Mouse (Mus musculus) monocyte, adult 2 months (primary cell): Measurements from ENCODE around the gene Vmn1r175.
"Not testable (repeated sequence)": the region's sequence is repeated elsewhere in the genome, so short reads cannot be mapped to it uniquely, and the experiment has no call there.

Source experiments
- DNase-seq, 2 experiments: peaks; one replicate each; pipeline ENCODE4 v3.0.0; 2022; ENCODE audit warnings: low spot score in 2 of 2, low read depth in 1 of 2

The Vmn1r175 gene

GRCm38 (mm10) chr7:23810543-23810942 is at the start of gene Vmn1r175:
Gene Vmn1r175 (minus strand): TSS chr7:23810643.
- not testable (repeated sequence) for DNase-seq

- DNase-seq: not testable (repeated sequence)
These were observed 26.8 kb upstream of the Vmn1r175 start, which contains the start of gene Vmn1r176 for GRCm38 (mm10) chr7:23837272-23837671. Gene Vmn1r176 (minus strand): TSS chr7:23837372.

- DNase-seq: no peak
These were observed 25.9 kb downstream of the Vmn1r175 start for GRCm38 (mm10) chr7:23784526-23784925.
